Comparison of ENCODE assay signal across 7 mouse cellular contexts in the genomic region with DNA sequence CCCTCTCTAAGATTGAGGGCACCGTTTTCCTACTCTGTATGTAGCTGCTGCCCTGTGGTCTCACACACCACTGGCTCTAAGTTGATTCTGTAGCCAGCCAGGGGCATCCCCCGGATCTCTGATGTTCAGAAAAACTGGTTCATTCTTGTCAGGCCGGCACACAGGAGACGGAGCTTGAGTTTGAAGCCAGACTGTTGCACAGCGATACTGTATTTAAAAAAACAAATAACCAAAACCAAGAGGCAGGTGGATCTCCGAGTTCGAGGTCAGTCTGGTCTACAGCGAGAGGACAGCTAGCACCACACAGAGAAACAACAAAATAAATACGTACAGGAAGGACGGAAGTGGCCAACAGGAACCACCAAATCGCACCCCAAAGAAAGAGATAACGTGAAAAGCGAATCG. TPM values are rescaled to one million over a fixed set of nuclear protein-coding genes. Genes with fewer than 3 reads are reported as not detected.
DNase-seq lines count a peak whose midpoint lies in the region; ATAC-seq and TF ChIP-seq lines count a peak whose summit lies in the region.

No protein-coding gene starts in this region.

- peak; percentile 45; the same call in 1 of the 2 replicates for TF ChIP-seq EP300 in lung, postnatal 0 days (IDR thresholded peaks at IDR 0.05)

- peak overlapping the region; percentile 91 for H3K4me3 ChIP-seq in lung, postnatal 0 days (ENCODE audit: low read depth, low read length)
- H3K4me3 ChIP-seq in hindbrain, embryonic 10.5 days = peak overlapping the region; percentile 80

- H3K36me3 ChIP-seq in lung, postnatal 0 days (ENCODE audit: insufficient read depth, low read length) = no peaks in the 10 kb centered on the region
- peaks cover 24% of the 10 kb centered on the region for H3K36me3 ChIP-seq in hindbrain, embryonic 10.5 days

- TF ChIP-seq CTCF in lung, postnatal 0 days (IDR thresholded peaks at IDR 0.05) = no peak

- WGBS in lung, postnatal 0 days = under 1% methylated on average over 14 of the region's 14 CpGs
- 3% methylated on average over 14 of the region's 14 CpGs for WGBS in hindbrain, embryonic 10.5 days

- H3K27ac ChIP-seq in lung, postnatal 0 days (ENCODE audit: low read length) = peak overlapping the region; percentile 72
- H3K27ac ChIP-seq in hindbrain, embryonic 10.5 days = peak overlapping the region; percentile 99

- H3K9ac ChIP-seq in lung, postnatal 0 days (replicated peaks; ENCODE audit: low read depth) = peak overlapping the region; percentile 68

- peaks cover 7% of the 10 kb centered on the region; the same call in 1 of the 2 replicates for H3K4me1 ChIP-seq in lung, postnatal 0 days (ENCODE audit: insufficient read depth, low read depth, low read length)
- peaks cover 34% of the 10 kb centered on the region for H3K4me1 ChIP-seq in hindbrain, embryonic 10.5 days (replicated peaks)

- peak; percentile 52 for DNase-seq in lung, postnatal 0 days (ENCODE audit: low spot score)
- no peak for DNase-seq in lung, adult 18-20 months
- no peak for DNase-seq in hindbrain, embryonic 10.5 days (ENCODE audit: low spot score)
- DNase-seq in lung, postnatal 36 days = peak; percentile 36
- DNase-seq in spleen, postnatal 4 days (ENCODE audit: low spot score in 2 of 2) = peak; percentile 35 to 72
- DNase-seq in frontal cortex, postnatal 14 days (ENCODE audit: low spot score in 2 of 2) = no peak

- ATAC-seq in lung, postnatal 0 days = peak; percentile 27
- peak; percentile 62 for ATAC-seq in common myeloid progenitor, adult 5-6 weeks (replicated peaks; ENCODE audit: low read depth, poor library complexity, severe bottlenecking)

- no peaks in the 10 kb centered on the region for H3K27me3 ChIP-seq in lung, postnatal 0 days (replicated peaks; ENCODE audit: insufficient read depth, low read length)
- H3K27me3 ChIP-seq in hindbrain, embryonic 10.5 days (ENCODE audit: insufficient read depth, poor library complexity, severe bottlenecking) = no peaks in the 10 kb centered on the region

- no peaks in the 10 kb centered on the region for H3K9me3 ChIP-seq in lung, postnatal 0 days (ENCODE audit: low read length)
- H3K9me3 ChIP-seq in hindbrain, embryonic 10.5 days = no peaks in the 10 kb centered on the region

- peak overlapping the region; percentile 89 for H3K4me2 ChIP-seq in lung, postnatal 0 days (replicated peaks; ENCODE audit: low read depth, low read length)

RNA-seq across cellular contexts. Expression of gene Spg7, which starts 2.1 kb away (rescaled TPM):
- polyA plus RNA-seq in lung, postnatal 0 days (2015; fragmentation: Nextera tagmentation; extraction: Ambion mirVana) = 22.7 and 27.3 TPM in 2 replicates
- 50.3 and 51.8 TPM in 2 replicates for total RNA-seq in common myeloid progenitor, adult 5-6 weeks (2017)
- polyA plus RNA-seq in hindbrain, embryonic 10.5 days (2016; fragmentation: Nextera tagmentation; extraction: Ambion mirVana) = 56.6 and 58.2 TPM in 2 replicates

RNA-seq across cellular contexts. Expression of gene Ankrd11, which starts 22.7 kb away (rescaled TPM):
- polyA plus RNA-seq in lung, postnatal 0 days (2015; fragmentation: Nextera tagmentation; extraction: Ambion mirVana) = 46.5 and 60.1 TPM in 2 replicates
- 82.3 and 90.9 TPM in 2 replicates for total RNA-seq in common myeloid progenitor, adult 5-6 weeks (2017)
- 31.4 and 34.3 TPM in 2 replicates for polyA plus RNA-seq in hindbrain, embryonic 10.5 days (2016; fragmentation: Nextera tagmentation; extraction: Ambion mirVana)

RNA-seq across cellular contexts. Expression of gene Rpl13, which starts 37.3 kb away (rescaled TPM):
- 1,019 and 1,086 TPM in 2 replicates for polyA plus RNA-seq in lung, postnatal 0 days (2015; fragmentation: Nextera tagmentation; extraction: Ambion mirVana)
- 3,285 and 3,463 TPM in 2 replicates for total RNA-seq in common myeloid progenitor, adult 5-6 weeks (2017)
- polyA plus RNA-seq in hindbrain, embryonic 10.5 days (2016; fragmentation: Nextera tagmentation; extraction: Ambion mirVana) = 1,248 and 1,330 TPM in 2 replicates

RNA-seq across cellular contexts. Expression of gene Cpne7, which starts 52.4 kb away (rescaled TPM):
- polyA plus RNA-seq in lung, postnatal 0 days (2015; fragmentation: Nextera tagmentation; extraction: Ambion mirVana) = 0.94 and 1.3 TPM in 2 replicates
- 0.14 and 1.4 TPM in 2 replicates for total RNA-seq in common myeloid progenitor, adult 5-6 weeks (2017)
- 0.12 and 0.63 TPM in 2 replicates for polyA plus RNA-seq in hindbrain, embryonic 10.5 days (2016; fragmentation: Nextera tagmentation; extraction: Ambion mirVana)

Comparison
In these comparisons a context has a peak if more than half of its experiments do, and no peak if none do; other contexts are left out.
1. DNase-seq: peak in lung, postnatal 0 days (single experiment), lung, postnatal 36 days (single experiment) and spleen, postnatal 4 days (2 of 2); none in lung, adult 18-20 months (0 of 2), hindbrain, embryonic 10.5 days (single experiment) and frontal cortex, postnatal 14 days (0 of 2).